Mouse (Mus musculus) C2C12 (cell line): ENCODE results near the gene Kcnmb1. TPM values are rescaled to one million over a fixed set of nuclear protein-coding genes. Genes with fewer than 3 reads are reported as not detected.

ENCODE experiments used
- H3K27me3 ChIP-seq: one replicate; pipeline ENCODE4 v1.6.1; 2011; ENCODE audit not compliant: control insufficient read depth, insufficient read depth, insufficient read length
- H3K36me3 ChIP-seq: one replicate; pipeline ENCODE4 v1.6.1; 2011; ENCODE audit not compliant: control insufficient read depth, insufficient read depth
- H3K4me3 ChIP-seq: one replicate; pipeline ENCODE4 v1.5.1; 2011; ENCODE audit warnings: mild to moderate bottlenecking, control low read depth; ENCODE audit not compliant: poor library complexity, insufficient read depth, severe bottlenecking
- H3K79me2 ChIP-seq: one replicate; pipeline ENCODE4 v1.6.1; 2011; ENCODE audit not compliant: control insufficient read depth, insufficient read depth
- H3K79me3 ChIP-seq: one replicate; pipeline ENCODE4 v1.6.1; 2011; ENCODE audit warnings: low read depth, control low read depth
- H3ac ChIP-seq: one replicate; pipeline ENCODE3; 2011; ENCODE audit warnings: low read depth; ENCODE audit not compliant: control insufficient read depth, insufficient read length
- CEBPB ChIP-seq: IDR thresholded peaks from one replicate; pipeline ENCODE4 v1.6.1; 2011; ENCODE audit warnings: low read depth, mild to moderate bottlenecking, control low read depth, moderate library complexity
- CTCF ChIP-seq: IDR thresholded peaks from one replicate; pipeline ENCODE4 v1.5.1; 2011; ENCODE audit not compliant: control insufficient read depth, insufficient read depth, insufficient read length
- FOSL1 ChIP-seq: IDR thresholded peaks from one replicate; pipeline ENCODE4 v1.8.0; 2011; ENCODE audit warnings: mild to moderate bottlenecking, low read length; ENCODE audit not compliant: poor library complexity, insufficient read depth, severe bottlenecking
- MAX ChIP-seq: IDR thresholded peaks from one replicate; pipeline ENCODE4 v1.6.1; 2011; ENCODE audit warnings: mild to moderate bottlenecking, control low read depth
- MYOD1 ChIP-seq: IDR thresholded peaks from one replicate; pipeline ENCODE4 v1.6.1; 2011; ENCODE audit warnings: low read depth; ENCODE audit not compliant: control insufficient read depth, insufficient read length
- MYOG ChIP-seq: IDR thresholded peaks from one replicate; pipeline ENCODE4 v1.6.1; 2011; ENCODE audit not compliant: control insufficient read depth, insufficient read length; ENCODE audit errors: extremely low read depth
- USF1 ChIP-seq: IDR thresholded peaks from one replicate; pipeline ENCODE4 v1.6.1; 2011; ENCODE audit warnings: low read depth, mild to moderate bottlenecking, control low read depth, moderate library complexity
- polyA plus RNA-seq: library from polyadenylated mRNA; unstranded; fragments of >200 nt; fragmentation: generic; extraction: Trizol; gene quantifications from one replicate; pipeline ENCODE4 v1.2.1, GENCODE M21; 2012; ENCODE audit warnings: missing spikeins

Kcnmb1 gene
- polyA plus RNA-seq, 1 experiment, result 0.12 TPM

GRCm38 (mm10) chr11:34008702-34009101 lies 45.9 kb downstream of the Kcnmb1 start:
- no peak overlapping the region for H3K4me3 ChIP-seq
- no peak overlapping the region for H3ac ChIP-seq
- no peak for TF ChIP-seq USF1
- no peaks in the 10 kb centered on the region for H3K36me3 ChIP-seq
- no peaks in the 10 kb centered on the region for H3K79me3 ChIP-seq
- H3K27me3 ChIP-seq, result no peaks in the 10 kb centered on the region
- H3K79me2 ChIP-seq, result no peaks in the 10 kb centered on the region

GRCm38 (mm10) chr11:34009316-34010087 lies 46.7 kb downstream of the Kcnmb1 start:
- no peaks in the 10 kb centered on the region for H3K36me3 ChIP-seq
- H3K79me3 ChIP-seq, result no peaks in the 10 kb centered on the region
- TF ChIP-seq FOSL1 (no peak), MYOD1 (no peak), MAX (no peak), MYOG (no peak), CEBPB (no peak), CTCF (no peak), USF1 (no peak)
- H3K79me2 ChIP-seq, result no peaks in the 10 kb centered on the region
- no peak overlapping the region for H3ac ChIP-seq
- H3K27me3 ChIP-seq, result no peaks in the 10 kb centered on the region
- no peak overlapping the region for H3K4me3 ChIP-seq

- Histone ChIP-seq H3K79me2 (no peaks in the 10 kb centered on the region), H3K79me3 (no peaks in the 10 kb centered on the region), H3ac (no peak overlapping the region), H3K27me3 (no peaks in the 10 kb centered on the region), H3K4me3 (no peak overlapping the region), H3K36me3 (no peaks in the 10 kb centered on the region)
- TF ChIP-seq MAX (no peak), USF1 (no peak), CTCF (no peak), MYOG (no peak), MYOD1 (no peak), FOSL1 (no peak), CEBPB (no peak)
Observed at GRCm38 (mm10) chr11:34010133-34010858, 47.5 kb downstream of the Kcnmb1 start.

GRCm38 (mm10) chr11:34010859-34011172 lies 48.0 kb downstream of the Kcnmb1 start:
- no peaks in the 10 kb centered on the region for H3K79me3 ChIP-seq
- no peak for TF ChIP-seq MYOD1
- no peak for TF ChIP-seq FOSL1
- TF ChIP-seq MAX, result no peak
- no peak for TF ChIP-seq CEBPB
- TF ChIP-seq MYOG, result no peak
- TF ChIP-seq CTCF, result no peak
- no peak for TF ChIP-seq USF1
- no peak overlapping the region for H3ac ChIP-seq
- no peaks in the 10 kb centered on the region for H3K27me3 ChIP-seq
- no peaks in the 10 kb centered on the region for H3K36me3 ChIP-seq
- no peaks in the 10 kb centered on the region for H3K79me2 ChIP-seq
- no peak overlapping the region for H3K4me3 ChIP-seq

- Histone ChIP-seq H3K79me3 (no peaks in the 10 kb centered on the region), H3K27me3 (no peaks in the 10 kb centered on the region), H3ac (no peak overlapping the region), H3K79me2 (no peaks in the 10 kb centered on the region), H3K4me3 (no peak overlapping the region), H3K36me3 (no peaks in the 10 kb centered on the region)
- TF ChIP-seq USF1, result no peak
- no peak for TF ChIP-seq MYOG
- no peak for TF ChIP-seq FOSL1
Observed at GRCm38 (mm10) chr11:34012007-34012652, 49.3 kb downstream of the Kcnmb1 start.

Other genes with a start within 250 kb of the Kcnmb1 start
- gene Kcnip1, start 30.1 kb downstream of the Kcnmb1 start, polyA plus RNA-seq, result not detected
- not detected for gene Lcp2, start 83.9 kb downstream of the Kcnmb1 start, polyA plus RNA-seq
- not detected for gene 4930469K13Rik, start 135.5 kb downstream of the Kcnmb1 start, polyA plus RNA-seq
- not detected for gene Foxi1, start 245.1 kb downstream of the Kcnmb1 start, polyA plus RNA-seq